Mouse (Mus musculus) telencephalon, adult 2 months (tissue): ENCODE data around the gene Zfp626.
A peak's percentile ranks its signal among the peaks of the same experiment; 100 is the strongest.
"Not testable (repeated sequence)": the region's sequence is repeated elsewhere in the genome, so short reads cannot be mapped to it uniquely, and the experiment has no call there.

Experiments used
- DNase-seq: peaks from one replicate; pipeline ENCODE4 v3.0.0-alpha.2; 2011; ENCODE audit warnings: low read depth, low spot score

Zfp626 gene

GRCm38 (mm10) chr7:27806896-27807295 is at the start of gene Zfp626:
TSS of gene Zfp626 (plus strand) at chr7:27807196.
- DNase-seq = not testable (repeated sequence)

GRCm38 (mm10) chr7:27765176-27765886 is 41.7 kb upstream of the Zfp626 start:
- no peak for DNase-seq

GRCm38 (mm10) chr7:27789306-27789705 is 17.7 kb upstream of the Zfp626 start:
- no peak for DNase-seq

GRCm38 (mm10) chr7:27793865-27794264 is 13.1 kb upstream of the Zfp626 start:
- DNase-seq = not testable (repeated sequence)

- no peak for DNase-seq
Measured at GRCm38 (mm10) chr7:27794566-27794965, 12.4 kb upstream of the Zfp626 start.

- no peak for DNase-seq
Measured at GRCm38 (mm10) chr7:27797906-27798811, 8.8 kb upstream of the Zfp626 start.

- no peak for DNase-seq
Measured at GRCm38 (mm10) chr7:27801137-27801536, 5.9 kb upstream of the Zfp626 start.

- no peak for DNase-seq
Measured at GRCm38 (mm10) chr7:27802986-27803385, 4.0 kb upstream of the Zfp626 start.

DNA sequence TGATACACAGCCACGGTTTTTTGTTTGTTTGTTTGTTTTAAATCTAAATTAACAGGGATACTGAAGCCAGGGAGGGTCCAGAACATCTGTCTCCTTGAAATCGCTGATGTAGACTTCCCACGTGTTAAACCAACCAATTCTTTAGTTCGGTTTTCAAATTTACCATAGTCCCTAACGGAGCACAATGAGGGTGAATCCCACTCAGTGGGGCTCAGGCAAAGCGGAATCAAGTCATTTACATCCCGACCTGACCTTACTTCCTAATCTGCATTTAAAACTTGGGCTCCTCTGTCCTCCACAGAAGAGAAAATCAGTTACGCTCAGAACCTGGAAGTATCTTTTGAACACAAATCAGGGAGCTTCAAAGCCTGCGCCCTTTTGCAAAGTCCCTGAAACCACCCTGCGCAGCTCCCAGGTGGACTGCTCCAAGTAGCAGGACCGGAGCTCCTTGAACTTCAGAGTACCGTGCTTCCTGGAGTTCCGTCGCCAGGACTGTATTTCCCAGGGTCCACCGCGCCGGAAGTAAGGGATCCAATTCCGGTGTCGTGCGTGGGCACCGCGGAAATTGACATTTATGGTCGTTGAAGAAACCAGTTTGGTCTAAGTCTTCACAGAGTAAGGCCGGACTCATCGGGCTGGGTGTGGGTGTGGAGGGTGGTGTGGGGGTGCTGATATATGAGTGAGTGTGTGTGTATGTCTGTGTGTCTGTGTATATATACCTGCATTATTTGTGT is 2.5 kb upstream of the Zfp626 start:
- peak; percentile 84 for DNase-seq

GRCm38 (mm10) chr7:27807305-27807704 is 309 bp downstream of the Zfp626 start:
- not testable (repeated sequence) for DNase-seq

DNA sequence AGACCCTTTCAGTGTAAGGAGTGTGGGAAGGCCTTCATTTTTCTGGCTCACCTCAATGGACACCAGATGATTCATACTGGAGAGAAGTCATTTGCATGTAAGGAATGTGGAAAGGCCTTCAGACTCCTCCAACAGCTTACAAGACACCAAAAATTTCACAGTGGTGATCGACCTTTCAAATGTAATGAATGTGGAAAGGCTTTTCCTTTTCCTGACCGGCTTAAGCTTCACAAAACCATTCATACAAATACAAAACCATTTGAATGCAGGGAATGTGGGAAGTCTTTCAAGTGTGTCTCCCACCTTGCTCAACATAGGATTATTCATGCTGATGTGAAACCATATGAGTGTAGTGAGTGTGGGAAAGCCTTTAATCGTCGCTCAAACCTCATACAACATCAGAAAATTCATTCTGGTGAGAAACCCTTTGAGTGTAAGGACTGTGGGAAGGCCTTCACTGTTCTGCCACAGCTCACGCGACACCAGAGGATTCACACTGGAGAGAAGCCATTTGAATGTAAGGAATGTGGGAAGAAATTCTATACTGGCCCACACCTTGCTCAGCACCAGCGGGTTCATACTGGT is 11.6 kb downstream of the Zfp626 start:
- DNase-seq = no peak

- no peak for DNase-seq
Measured at GRCm38 (mm10) chr7:27822611-27823010, 15.6 kb downstream of the Zfp626 start.

GRCm38 (mm10) chr7:27834131-27834530 is 27.1 kb downstream of the Zfp626 start:
- no peak for DNase-seq

- DNase-seq = no peak
Measured at GRCm38 (mm10) chr7:27837896-27838295, 30.9 kb downstream of the Zfp626 start.

- peak; percentile 88 for DNase-seq
Measured at GRCm38 (mm10) chr7:27838323-27839249, 31.6 kb downstream of the Zfp626 start, which contains the start of gene Zfp59. TSS of gene Zfp59 (plus strand) at chr7:27838607.

GRCm38 (mm10) chr7:27839596-27839995 is 32.6 kb downstream of the Zfp626 start:
- DNase-seq = no peak

DNA sequence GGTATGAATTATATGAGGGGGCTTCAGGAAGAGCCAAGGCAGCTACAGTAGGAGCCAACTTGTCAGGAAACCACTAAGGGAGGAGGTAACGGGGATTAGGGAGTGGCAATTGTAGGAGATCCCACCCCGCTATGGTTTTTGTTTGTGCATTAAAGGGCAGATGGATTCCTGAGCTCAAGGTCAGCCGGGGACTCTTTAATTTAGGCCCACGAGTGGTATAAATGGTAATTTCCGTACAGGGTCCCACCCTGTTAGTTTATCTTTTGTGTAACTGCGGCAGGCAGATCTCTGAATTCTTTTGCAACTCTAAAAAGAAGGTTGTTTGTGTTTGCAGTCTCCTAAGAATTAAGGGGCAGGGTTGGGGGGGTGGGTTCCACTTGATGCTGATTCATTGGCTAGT is 33.1 kb downstream of the Zfp626 start:
- DNase-seq = no peak

DNA sequence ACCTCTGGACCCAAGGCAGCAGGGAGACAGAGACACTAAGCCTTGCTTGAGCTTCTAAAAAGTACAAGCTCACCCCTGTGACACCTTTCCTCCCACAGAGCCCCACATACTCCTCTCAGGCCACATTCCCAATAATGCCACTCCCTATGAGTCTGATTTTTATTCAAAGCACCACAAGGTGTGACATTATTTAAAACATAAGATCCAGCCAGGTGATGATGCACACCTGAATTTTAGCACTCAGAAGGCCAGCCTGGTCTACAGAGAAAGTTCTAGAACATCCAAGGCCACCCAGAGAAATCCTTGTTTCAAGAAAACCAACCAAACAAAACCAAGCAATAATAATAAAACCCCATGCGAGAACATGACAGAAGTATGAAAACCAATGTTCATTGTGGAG is 50.2 kb downstream of the Zfp626 start, which contains the start of gene Zfp607a:
TSS of gene Zfp607a (plus strand) at position 301 of the 400 bp plus-strand sequence.
- DNase-seq = no peak

GRCm38 (mm10) chr7:27859301-27860251 is 52.6 kb downstream of the Zfp626 start:
- no peak for DNase-seq
